Mouse (Mus musculus) spleen, postnatal 14 days (tissue): Measurements from ENCODE around the gene Zpbp2.

Experiments used
- DNase-seq, 2 experiments: peaks; one replicate each; pipeline ENCODE4 v3.0.0; 2021 to 2022; ENCODE audit warnings: low spot score in 2 of 2

Gene Zpbp2

DNA sequence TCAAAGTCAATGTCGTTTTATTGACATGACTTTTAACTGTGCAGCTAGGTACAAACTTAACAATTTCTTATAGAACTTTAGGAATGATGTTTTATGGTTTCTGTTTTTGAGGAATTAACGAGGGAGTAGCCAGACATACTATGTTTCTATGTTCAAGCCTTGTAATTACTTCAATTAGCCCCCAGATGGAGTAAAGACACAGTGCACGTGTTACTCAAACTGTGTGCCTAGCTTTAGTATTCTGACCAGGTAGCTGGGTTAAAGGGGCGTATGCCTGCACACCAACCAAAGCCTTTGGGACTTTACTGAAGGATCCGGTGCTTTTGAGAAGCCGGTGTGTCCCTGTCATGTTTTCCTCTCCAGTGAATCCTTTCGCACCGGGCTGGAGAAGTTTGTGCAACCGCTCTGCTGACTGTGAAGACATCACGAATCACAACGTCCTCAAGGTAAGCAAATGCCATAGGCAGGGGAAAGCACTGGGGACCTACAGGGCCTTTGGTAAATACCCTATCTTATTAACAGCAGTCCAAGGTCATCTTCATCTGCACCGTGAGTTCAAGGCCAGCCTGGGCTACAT lies 4.3 kb downstream of the Zpbp2 start:
- no peak for DNase-seq

DNA sequence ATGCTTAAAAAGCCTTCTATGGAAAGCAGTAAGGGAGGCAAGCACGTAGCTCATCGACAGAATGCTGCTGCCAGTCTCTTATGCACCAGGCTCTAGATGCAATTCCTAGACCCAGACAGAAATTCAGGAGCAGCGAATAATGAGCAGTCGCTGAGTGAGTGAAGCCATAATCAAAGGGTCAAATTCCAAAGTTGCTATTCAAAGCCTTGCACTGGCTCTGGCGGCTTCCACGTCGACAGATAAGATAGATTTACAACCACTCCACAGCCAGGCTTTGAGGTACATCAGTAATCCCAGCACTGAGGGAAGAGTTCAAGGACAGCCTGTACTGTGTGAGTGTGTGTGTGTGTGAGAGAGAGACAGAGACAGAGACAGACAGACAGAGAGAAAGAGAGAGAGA lies 10.0 kb downstream of the Zpbp2 start:
- DNase-seq: no peak

DNA sequence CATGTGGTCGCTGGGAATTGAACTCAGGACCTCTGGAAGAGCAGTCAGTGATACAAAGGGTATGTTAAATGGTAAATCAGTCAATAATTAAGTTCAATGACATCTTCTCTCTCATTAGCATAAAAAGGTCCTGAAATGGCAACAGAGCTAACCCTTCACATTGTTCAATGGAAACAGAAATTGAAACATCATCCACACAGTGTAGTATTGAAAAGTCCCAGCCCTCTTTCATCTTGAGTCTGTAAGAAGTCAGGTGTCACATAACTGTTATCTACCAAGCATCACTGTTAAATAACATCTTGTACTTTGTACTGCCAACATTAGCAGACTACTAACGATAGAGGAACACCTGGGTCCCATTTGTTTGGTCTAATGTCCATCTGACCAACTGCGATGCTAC lies 12.1 kb downstream of the Zpbp2 start:
- DNase-seq: no peak

- no peak for DNase-seq
Observed at GRCm38 (mm10) chr11:98563921-98564414, 13.1 kb downstream of the Zpbp2 start.

- DNase-seq: no peak
Observed at GRCm38 (mm10) chr11:98568326-98568725, 17.4 kb downstream of the Zpbp2 start.

DNA sequence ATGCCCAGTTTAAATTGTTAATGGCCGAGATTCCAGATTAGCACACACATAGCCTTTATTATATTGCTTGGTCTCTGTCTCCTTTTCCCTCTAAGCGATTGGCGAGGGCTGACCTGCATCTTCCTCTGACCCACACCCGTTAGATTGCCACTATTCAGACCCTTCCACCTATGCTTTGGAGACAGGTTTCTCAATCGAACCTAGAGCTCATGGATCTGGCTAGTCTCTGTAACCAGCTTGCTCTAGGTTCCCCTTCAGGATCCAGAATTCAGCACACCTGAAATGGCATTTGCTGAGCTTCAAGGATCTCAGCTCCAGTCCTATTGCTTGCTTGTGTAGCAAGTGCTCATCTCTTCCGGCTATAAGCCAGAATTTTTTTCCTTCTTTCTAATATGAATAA lies 18.6 kb downstream of the Zpbp2 start:
- no peak for DNase-seq

DNA sequence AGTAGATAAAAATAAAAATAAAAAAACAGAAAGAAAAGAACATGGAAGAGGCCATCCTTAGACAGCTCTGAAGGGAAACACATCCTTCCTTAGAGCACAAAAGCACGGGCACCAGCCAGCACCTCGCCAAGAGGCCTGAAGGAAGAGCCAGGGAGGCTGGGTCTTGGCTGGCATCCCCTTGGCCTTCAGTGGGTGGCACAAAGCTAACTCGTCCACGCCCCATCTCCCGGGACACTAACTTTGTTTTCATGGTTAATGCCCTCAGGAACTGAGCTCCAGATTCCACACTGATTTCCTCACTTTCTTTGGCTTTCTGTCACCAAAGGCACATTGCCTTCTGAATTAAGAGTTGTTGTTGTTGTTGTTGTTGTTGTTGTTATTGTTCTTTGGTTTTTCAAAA lies 26.9 kb downstream of the Zpbp2 start:
- no peak for DNase-seq

GRCm38 (mm10) chr11:98580301-98581121 lies 29.6 kb downstream of the Zpbp2 start:
- DNase-seq: peak; percentile 62 to 74

DNA sequence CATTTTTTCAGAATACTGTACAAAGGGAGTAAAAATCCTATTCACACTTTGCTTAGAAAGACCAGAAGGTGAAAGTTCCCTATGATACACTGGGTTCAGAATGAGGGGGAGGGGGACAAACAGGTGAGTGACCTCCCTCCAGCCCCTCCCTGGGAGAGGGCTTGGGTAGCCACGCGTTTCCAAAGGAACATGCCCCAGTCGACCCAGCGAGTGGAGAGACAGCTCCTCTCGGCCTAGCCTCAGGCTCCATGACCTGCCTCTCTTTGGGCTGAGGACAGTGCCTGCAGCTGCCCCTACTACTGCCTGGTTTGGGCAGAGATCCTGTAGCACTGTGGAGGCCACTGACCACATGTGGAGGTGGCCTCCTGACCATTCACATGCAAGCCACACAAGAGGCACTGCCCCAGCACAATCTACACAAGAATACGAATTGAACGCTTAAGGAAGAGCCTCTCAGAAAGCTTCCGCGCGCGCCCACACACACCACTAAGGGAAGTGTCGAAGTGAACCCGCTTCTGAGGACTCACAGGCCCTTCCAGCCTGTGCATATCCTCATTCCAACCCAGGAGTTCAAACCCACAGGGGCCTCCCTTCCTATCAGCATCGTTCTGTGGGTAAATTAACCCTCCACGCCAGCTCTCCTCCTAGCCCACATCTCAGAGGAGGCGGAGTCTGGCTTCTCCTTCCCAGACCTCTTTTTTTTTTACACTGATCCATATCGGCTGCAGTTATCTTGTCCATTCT lies 30.6 kb downstream of the Zpbp2 start:
- no peak for DNase-seq

GRCm38 (mm10) chr11:98582030-98582388 lies 31.1 kb downstream of the Zpbp2 start:
- DNase-seq: peak in 1 of 2 experiments; percentile 30

DNA sequence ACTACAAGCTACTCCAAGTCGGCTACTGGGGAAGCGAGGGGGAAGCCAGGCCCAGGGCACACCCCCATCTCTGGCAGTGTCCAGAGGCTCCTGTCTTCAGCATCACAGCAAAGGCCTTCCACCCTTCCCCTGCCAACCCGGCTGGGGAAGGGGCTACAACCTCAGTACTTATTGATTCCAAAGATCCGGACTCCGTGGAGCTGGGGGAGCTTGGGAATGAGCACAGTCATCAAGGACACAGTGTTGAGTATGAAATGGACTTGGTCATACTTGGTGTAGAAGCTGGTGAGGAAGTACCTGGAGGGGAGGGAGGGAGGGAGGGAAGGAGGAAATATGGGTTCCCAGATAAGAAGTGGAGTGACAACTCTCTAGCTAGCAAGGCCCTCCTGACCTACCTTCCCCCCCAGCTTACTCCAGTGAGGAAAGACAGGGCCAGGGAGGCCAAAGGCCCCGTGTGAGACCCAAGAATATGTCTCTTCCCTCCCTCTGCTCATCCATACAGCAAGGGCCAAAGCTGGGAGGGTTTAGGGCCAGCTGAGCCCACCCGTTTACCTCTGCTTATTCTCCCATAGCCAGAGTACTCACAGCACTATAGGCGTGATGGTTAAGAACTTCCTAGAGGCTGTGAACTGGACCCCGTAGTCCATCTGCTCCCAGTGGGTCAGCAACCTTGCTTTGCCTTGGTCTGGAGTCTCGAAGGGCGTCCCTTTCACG lies 31.8 kb downstream of the Zpbp2 start:
- peak in 1 of 2 experiments; percentile 24 for DNase-seq

DNA sequence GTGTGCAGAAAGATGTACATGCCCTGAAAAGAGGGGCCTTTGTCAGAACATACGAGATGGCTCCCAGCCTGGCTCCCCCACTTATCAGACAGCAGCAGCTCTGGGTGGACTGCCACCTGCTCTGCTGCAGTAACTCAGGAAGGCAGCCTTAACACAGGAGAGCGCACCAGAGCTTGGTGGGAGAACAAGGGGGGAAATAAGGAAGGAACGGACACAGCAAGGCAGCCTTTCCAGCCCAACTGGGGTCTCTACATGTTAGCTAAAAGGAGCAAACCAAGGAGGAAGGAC lies 32.3 kb downstream of the Zpbp2 start:
- peak; percentile 51 to 58 for DNase-seq

DNA sequence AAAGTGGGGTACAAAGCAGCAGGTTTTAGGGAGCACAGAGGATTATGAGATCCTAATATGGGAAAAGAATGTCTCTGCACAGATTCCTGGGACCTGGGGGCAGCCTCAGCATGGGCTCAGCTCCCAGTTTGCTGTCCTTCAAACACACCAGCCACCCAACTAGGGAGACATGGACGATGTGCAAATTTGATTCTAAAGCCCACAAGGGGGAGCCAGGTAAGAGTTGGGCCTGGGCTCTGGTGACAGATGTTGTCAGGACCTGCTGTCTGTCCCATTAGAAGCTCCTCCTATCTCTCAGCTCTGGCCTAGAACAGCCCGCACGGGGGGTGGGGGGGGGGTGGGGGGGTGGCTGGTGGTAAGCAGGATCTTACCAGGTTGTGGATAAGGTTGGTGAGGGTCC lies 32.7 kb downstream of the Zpbp2 start:
- peak in 1 of 2 experiments; percentile 38 for DNase-seq

DNA sequence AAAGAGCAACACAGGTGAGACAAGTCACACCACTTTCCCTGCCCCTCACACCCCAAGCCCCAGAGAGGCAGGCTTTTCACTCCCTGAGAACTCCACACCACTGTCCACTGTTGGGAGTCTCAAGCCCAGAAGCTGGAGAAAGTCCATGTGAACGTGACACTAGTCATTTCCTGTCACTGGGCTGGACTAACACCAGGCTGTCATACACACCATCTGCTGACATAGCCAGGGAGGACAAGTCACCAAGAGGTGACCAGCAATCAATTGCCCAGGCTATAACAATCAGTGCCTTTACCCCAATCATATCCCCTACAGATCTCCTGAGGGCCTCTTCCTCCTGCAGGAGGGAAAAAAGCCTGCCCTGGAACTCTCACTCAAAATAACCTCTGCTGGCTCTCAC lies 33.2 kb downstream of the Zpbp2 start:
- no peak for DNase-seq

GRCm38 (mm10) chr11:98584629-98585177 lies 33.8 kb downstream of the Zpbp2 start:
- DNase-seq: no peak

- no peak for DNase-seq
Observed at GRCm38 (mm10) chr11:98586087-98586891, 35.4 kb downstream of the Zpbp2 start.

GRCm38 (mm10) chr11:98586892-98587563 lies 36.1 kb downstream of the Zpbp2 start, which contains the start of gene Ormdl3:
Gene Ormdl3 (minus strand): TSS chr11:98587368.
- peak; percentile 96 to 98 for DNase-seq

DNA sequence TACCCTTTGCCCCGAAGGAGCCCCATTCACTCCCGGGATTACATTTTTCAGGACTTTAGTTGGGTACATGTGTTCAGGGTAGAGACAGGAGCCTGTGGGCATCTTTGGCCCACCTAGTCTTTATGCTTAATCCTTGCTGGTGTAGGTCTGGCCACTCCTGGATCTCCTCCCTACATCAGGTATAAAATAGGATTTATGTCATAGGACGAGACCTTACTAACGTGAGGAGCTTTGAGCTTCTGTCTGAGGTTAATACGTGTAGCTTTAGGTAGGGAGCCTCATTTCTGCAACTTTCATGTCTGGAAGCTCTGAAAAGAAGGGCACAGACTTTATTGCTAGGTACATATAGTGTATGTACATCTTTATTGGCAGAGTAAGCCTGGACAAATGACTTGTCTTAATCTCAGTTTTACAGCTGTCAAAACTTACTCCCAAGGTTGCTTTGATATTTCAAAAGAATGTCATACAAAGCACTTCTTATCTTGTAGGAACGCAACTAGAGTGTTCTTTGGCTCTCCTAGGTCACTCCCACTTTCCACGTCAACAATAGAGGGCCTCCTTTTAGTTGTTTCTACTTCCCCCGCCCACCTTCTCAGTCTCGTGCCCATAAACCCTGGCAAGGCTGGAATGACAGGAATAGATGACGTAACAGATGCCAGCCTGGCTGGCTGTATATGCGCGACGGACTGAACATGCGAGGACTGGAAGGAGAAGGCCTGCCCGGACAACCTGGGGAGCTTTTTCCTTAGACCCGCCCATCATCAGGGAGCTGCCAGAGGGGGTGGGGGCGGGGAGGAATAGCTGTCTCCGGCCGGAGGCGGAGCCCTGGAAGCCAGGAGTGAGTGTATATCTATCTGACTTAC lies 37.0 kb downstream of the Zpbp2 start:
- peak; percentile 43 to 45 for DNase-seq

DNA sequence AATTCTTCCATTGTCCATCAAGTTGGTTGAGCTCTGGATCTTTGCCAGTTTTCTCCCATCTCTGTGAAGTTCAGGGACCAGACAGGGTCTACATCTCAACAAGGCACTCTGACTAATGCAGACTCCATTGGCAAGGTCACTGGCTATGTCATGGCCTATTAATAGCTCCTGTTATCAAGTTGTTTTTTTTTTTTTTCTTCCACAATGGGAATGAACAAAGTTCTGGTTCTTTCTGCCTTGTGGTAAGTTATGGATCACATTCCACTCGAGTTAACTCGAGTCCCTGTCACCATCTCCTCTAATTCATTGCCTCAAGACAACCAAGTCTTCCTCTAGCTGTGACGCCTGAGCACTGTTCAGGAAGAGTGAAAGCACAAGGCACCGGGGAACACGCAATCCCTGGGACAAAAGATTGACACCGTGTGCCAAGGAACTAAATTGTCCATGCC lies 38.0 kb downstream of the Zpbp2 start:
- DNase-seq: no peak
